Mouse (Mus musculus) midbrain, embryonic 10.5 days (tissue): ENCODE data around the gene Scamp4. TPM values are rescaled to one million over a fixed set of nuclear protein-coding genes. Genes with fewer than 3 reads are reported as not detected.

Experiments used
- DNase-seq: peaks from one replicate; pipeline ENCODE4 v3.0.0-alpha.2; 2017; ENCODE audit warnings: low spot score
- H3K27ac ChIP-seq: fragments of 300-500 bp; sonication (generic); replicated peaks from 2 replicates; pipeline ENCODE4 v1.5.1; 2016; ENCODE audit warnings: mild to moderate bottlenecking
- H3K27me3 ChIP-seq: fragments of 300-500 bp; sonication (generic); 2 replicates; pipeline ENCODE4 v1.6.1; 2016; ENCODE audit warnings: low read depth, mild to moderate bottlenecking; ENCODE audit not compliant: poor library complexity, severe bottlenecking
- H3K36me3 ChIP-seq: fragments of 300-500 bp; sonication (generic); 2 replicates; pipeline ENCODE4 v1.6.1; 2016; ENCODE audit warnings: mild to moderate bottlenecking, moderate library complexity
- H3K4me1 ChIP-seq: fragments of 300-500 bp; sonication (generic); 2 replicates; pipeline ENCODE4 v1.6.1; 2016
- H3K4me3 ChIP-seq: fragments of 300-500 bp; sonication (generic); 2 replicates; pipeline ENCODE4 v1.5.1; 2016; ENCODE audit warnings: mild to moderate bottlenecking, moderate library complexity
- H3K9me3 ChIP-seq: fragments of 300-500 bp; sonication (generic); replicated peaks from 2 replicates; pipeline ENCODE4 v1.6.1; 2016; ENCODE audit warnings: mild to moderate bottlenecking
- WGBS: fragments of 180-500 bp; shearing (Covaris S2); methylation state at CpG from one replicate; pipeline ENCODE4 v1.1.7; 2016; 5-methylcytosine and 5-hydroxymethylcytosine counted together
- polyA plus RNA-seq: library from polyadenylated mRNA; unstranded; fragments of >200 nt; fragmentation: Nextera tagmentation; extraction: Ambion mirVana; gene quantifications from 2 replicates; pipeline ENCODE4 v1.2.1, GENCODE M21; 2016

Gene Scamp4
- polyA plus RNA-seq, 1 experiment from 2014 or later, result 94.1 TPM

DNA sequence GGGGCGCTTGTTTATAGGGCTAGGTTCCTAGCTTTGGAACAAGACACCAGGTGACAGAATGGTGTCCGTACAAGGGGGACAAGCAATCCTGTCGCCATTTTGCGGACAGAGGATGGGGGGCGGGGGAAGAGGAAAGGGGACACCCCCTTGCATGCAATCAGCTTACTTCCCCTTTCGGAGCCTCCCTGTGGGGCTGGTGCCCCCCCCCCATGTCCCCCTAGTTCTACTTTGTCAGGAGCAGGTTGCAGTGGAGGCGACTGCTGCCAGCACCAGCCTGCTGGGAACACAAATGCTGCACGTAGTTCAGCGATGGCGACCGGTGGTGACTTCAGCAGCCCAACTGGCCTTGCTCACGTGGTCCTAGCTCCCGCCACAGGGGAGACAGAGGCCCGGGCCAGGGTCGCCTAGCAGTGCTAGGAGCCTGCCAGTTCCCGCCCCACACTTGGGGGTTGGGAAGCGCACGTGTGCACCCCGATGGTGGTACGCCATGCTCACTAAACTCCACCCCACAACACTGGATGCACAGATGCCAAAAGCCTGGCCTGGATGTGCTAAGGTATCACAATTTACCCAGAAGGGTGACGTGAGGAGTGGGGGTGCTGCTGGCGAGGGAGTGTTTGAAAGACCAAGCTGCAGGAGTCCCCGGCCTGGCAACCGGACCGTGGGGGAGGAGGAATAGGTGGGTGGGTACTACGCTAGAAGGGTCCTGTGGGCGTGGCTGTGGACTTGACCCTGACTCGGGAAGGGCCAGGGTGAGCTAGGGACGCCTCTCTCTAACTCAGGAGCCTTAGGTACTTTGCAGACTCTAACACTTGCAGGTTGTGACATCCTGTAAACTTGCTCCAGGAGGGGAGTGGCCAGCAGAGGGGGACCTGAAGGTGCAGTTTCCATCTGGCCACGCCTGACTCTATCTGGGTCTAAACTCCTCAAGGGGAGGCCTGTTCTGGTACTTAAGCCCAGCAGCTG, 31.5 kb upstream of the Scamp4 start:
- peaks cover 5% of the 10 kb centered on the region; the same call in 1 of the 2 replicates for H3K27me3 ChIP-seq
- no peaks in the 10 kb centered on the region for H3K9me3 ChIP-seq
- 20% methylated on average over 30 of the region's 30 CpGs for WGBS
- peak; percentile 51 for DNase-seq
- peak overlapping the region; percentile 85 for H3K27ac ChIP-seq
- peak overlapping the region; percentile 43 for H3K4me3 ChIP-seq
- peaks cover 12% of the 10 kb centered on the region for H3K36me3 ChIP-seq
- peaks cover 90% of the 10 kb centered on the region for H3K4me1 ChIP-seq

DNA sequence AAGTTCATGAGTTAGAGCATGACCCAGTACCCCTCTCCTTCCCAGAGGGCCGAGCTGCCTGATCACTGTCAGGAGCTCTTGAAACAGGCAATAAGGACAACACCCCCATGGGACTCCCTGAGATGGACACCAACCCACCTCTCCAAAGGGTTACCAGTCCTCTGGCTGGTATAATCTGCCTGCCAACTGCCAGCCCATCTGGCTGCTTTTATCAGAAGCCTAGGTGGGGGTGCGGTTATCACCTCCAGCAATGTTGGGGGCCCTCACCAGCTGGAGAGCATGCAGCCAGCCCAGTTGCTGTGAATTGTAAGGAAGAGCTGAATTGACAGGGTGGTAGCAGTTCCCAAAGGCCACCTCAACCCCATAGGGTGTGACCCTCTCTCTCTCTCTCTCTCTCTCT, 30.2 kb upstream of the Scamp4 start:
- H3K9me3 ChIP-seq, result no peaks in the 10 kb centered on the region
- no peak overlapping the region for H3K27ac ChIP-seq
- no peak for DNase-seq
- peaks cover 90% of the 10 kb centered on the region for H3K4me1 ChIP-seq
- peaks cover 5% of the 10 kb centered on the region; the same call in 1 of the 2 replicates for H3K27me3 ChIP-seq
- H3K4me3 ChIP-seq, result no peak overlapping the region
- peaks cover 12% of the 10 kb centered on the region for H3K36me3 ChIP-seq
- WGBS, result 88% methylated on average over 2 of the region's 2 CpGs

DNA sequence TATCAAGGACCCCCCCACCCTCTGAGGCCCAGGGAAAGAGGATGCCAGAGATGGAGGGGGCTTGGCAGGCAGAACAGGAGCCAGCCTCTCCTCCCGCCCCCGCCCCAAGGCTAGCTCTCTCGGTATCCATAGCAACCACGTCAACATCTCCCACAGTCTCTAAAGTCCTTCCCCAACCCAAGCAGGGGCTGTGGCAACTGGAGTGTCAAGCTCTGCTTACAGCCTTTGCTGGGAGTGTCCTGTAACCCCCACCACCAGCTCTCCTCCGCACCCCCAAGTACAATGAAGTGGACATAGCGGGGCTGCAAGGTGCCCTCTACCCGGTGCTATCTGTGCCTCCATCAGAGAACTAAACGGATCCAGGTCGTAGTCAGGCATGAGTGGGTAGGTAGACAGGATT, 28.7 kb upstream of the Scamp4 start:
- H3K27me3 ChIP-seq, result peaks cover 5% of the 10 kb centered on the region; the same call in 1 of the 2 replicates
- peaks cover 97% of the 10 kb centered on the region for H3K4me1 ChIP-seq
- H3K9me3 ChIP-seq, result no peaks in the 10 kb centered on the region
- peak overlapping the region; percentile 26; the same call in 1 of the 2 replicates for H3K4me3 ChIP-seq
- WGBS, result 59% methylated on average over 9 of the region's 9 CpGs
- H3K36me3 ChIP-seq, result peaks cover under 1% of the 10 kb centered on the region
- DNase-seq, result no peak
- H3K27ac ChIP-seq, result peak overlapping the region; percentile 10; the same call in 1 of the 2 replicates

DNA sequence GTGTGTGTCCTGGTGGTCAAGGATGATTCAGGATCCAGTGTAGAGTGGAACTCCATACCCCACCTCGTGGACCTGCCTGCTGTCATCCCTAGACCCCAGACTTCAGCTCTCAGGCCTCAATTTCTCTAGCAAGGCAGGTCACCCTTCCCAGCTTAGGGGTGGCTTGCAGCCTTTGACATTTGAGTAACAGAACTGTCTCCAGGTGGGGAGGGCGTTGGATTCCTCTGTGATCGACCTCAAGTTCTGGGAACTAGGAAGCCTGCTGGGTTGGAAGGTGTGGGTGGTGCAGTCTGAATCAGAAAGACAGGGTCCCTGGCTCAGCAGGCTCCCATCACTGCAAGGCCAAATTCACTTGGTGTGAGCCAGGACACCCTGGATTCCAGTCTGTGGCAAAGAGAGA, 27.8 kb upstream of the Scamp4 start:
- Histone ChIP-seq H3K4me1 (peaks cover 95% of the 10 kb centered on the region), H3K27ac (no peak overlapping the region), H3K4me3 (0 out of 2 replicates have a peak overlapping the region, but pooled peaks have one; percentile 82), H3K27me3 (peaks cover 5% of the 10 kb centered on the region; the same call in 1 of the 2 replicates), H3K9me3 (no peaks in the 10 kb centered on the region), H3K36me3 (no peaks in the 10 kb centered on the region)
- 82% methylated on average over 3 of the region's 3 CpGs for WGBS
- DNase-seq, result no peak

DNA sequence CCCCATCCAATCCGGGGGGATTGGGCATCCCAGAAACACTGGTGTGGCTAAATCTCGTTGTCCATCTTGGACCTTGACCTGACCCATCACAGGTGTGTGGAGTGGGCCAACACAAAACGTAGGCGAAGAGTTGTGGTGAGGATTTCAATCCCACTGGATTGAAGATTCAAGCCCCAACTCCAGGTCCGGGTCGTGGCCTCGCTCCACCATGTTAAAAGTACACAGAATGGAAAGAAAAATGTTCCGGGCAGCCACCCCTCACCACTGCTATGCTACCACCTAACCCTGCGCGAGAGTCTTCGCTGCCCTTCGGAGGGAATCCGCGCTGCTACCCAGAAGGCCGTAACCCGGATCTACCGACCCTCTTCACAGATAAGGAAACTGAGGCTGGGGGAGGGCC, 26.7 kb upstream of the Scamp4 start:
- 17% methylated on average over 17 of the region's 17 CpGs for whole genome bisulfite sequencing
- Histone ChIP-seq H3K4me3 (peak overlapping the region; percentile 82), H3K36me3 (no peaks in the 10 kb centered on the region), H3K27me3 (peaks cover 5% of the 10 kb centered on the region; the same call in 1 of the 2 replicates), H3K27ac (peak overlapping the region; percentile 87; the same call in 1 of the 2 replicates), H3K9me3 (no peaks in the 10 kb centered on the region), H3K4me1 (peaks cover 85% of the 10 kb centered on the region)
- no peak for DNase-seq

DNA sequence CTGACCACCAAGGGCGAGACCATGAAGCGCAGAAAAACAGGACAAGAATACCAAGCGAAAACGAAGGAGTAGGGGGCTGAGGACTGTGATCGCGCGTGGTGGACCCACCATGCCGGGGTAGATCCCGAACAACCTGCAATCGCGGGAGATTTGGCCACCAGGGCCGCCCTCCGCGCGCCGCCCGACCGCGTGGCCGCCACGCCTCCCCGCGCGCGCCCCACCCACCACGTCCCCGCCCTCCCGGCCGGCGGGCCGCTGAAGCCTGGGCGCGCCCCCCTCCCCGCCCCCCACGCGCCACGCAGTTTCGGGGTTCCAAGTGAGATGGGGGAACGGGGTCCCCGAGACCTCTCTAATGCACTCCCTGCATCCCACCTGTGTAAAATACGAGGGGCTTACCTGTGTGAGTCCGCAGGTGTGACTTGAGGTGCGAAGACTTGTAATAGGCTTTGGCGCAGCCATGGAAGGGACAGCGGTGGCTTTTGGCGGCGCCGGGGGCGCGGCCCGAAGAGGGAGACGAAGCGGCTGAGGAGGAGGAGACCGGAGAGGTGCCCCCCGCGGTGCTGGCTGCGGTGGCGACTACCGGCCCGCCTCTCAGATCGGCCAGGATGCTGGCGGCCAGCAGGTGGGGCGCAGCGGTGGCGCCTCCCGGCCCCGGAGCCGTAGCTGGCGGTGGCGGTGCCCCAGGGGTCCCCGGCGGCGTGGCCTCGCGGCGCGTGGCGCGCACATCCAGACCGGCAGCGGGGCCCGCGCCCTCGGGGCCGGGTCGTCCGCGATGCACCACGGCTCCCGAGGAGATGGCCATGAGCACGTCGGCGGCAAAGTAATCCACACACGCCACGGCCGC, 26.1 kb upstream of the Scamp4 start:
- no peaks in the 10 kb centered on the region for H3K36me3 ChIP-seq
- H3K4me1 ChIP-seq, result peaks cover 78% of the 10 kb centered on the region
- WGBS, result under 1% methylated on average over 96 of the region's 96 CpGs
- H3K27ac ChIP-seq, result peak overlapping the region; percentile 87
- DNase-seq, result peak; percentile 50
- no peaks in the 10 kb centered on the region for H3K9me3 ChIP-seq
- H3K27me3 ChIP-seq, result peaks cover 5% of the 10 kb centered on the region; the same call in 1 of the 2 replicates
- peak overlapping the region; percentile 82 for H3K4me3 ChIP-seq

DNA sequence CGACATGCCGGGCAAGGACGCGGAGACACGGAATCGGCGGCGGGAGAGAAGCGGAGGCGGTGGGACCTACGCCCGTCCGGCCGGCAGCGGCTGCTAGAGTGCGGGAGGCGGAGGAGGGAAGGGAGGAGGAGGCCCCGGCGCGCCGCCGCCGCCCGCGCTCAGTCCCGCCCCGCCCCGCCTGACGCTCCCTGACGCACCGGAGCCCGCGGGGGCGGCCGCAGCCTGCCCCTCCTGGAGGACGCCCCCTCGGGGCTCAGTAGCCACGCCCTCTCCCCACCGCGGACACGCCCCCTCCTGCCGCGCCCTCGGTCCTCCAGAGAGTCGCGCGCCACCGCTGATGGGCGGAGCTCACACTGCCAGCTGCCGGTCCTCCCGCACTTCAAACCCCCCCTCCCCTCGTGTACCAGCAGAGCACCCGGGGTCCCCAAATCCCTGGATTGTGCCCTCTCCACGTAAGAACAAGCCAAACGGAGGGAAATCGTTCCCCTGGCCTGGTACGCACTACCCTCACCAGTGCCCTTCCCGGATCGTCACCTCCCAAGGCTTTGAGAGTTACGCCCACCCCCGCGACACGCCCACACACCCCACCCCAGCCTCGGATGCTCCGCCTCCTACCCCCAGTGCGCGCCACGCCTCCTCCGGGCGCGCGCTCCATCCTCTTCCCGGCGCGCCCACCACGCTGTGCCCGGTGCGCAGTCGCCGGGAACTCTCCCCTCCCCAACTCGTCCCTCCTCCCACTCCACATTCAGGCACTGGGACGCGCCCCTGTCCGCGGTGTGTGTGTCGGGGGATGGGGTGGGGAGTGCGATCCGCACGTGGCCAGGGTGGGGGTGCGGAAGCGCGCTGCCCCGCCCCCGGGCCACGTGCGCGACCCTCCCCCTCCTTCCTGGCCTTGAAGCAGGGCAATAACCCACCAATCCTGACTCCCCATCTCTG, 25.2 kb upstream of the Scamp4 start, which contains the start of gene Klf16:
Gene Klf16 (minus strand): TSS at position 127 of the 936 bp plus-strand sequence.
- peak within 1 kb of the TSS; percentile 82 for H3K4me3 ChIP-seq
- peaks cover 69% of the 10 kb centered on the region for H3K4me1 ChIP-seq
- peaks cover 3% of the 10 kb centered on the region; the same call in 1 of the 2 replicates for H3K36me3 ChIP-seq
- WGBS, result 1% methylated on average over 78 of the region's 97 CpGs
- no peaks in the 10 kb centered on the region for H3K9me3 ChIP-seq
- H3K27me3 ChIP-seq, result peaks cover 5% of the 10 kb centered on the region; the same call in 1 of the 2 replicates
- peak; percentile 97 for DNase-seq
- H3K27ac ChIP-seq, result peak within 1 kb of the TSS; percentile 87

DNA sequence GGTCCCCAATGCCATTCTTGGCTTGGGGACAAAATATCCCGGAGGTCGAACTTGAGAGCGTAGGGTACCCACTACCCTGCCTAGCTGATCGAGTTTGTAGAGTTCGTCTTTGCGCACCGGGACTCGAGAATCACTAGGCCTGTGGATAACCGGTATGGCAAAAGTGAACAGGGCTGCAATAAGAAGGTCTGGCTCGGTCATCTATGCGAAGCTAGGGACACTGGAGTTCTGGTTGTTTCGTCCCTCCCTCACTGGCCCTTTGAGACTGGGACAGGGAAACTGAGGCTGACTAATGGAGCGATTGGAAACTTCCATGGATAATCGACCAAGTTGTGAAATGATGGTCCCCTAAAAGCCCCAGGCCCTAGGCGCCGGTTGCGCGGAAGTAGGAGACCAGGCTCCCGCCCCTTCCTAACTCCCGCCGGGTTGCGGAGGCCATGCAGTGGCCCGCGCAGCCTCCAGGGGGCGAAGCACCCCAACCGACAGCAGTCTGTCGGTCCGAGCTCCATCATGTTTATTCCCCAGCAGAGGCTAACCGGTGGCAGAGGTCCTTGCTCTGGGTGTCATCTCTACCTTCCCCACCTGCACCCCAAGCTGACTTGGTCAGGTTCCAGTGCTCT, 24.4 kb upstream of the Scamp4 start:
- Histone ChIP-seq H3K9me3 (no peaks in the 10 kb centered on the region), H3K27ac (peak overlapping the region; percentile 87), H3K36me3 (peaks cover 8% of the 10 kb centered on the region), H3K4me3 (peak overlapping the region; percentile 82), H3K27me3 (peaks cover 5% of the 10 kb centered on the region; the same call in 1 of the 2 replicates), H3K4me1 (peaks cover 63% of the 10 kb centered on the region)
- under 1% methylated on average over 29 of the region's 29 CpGs for WGBS
- peak; percentile 88 for DNase-seq

DNA sequence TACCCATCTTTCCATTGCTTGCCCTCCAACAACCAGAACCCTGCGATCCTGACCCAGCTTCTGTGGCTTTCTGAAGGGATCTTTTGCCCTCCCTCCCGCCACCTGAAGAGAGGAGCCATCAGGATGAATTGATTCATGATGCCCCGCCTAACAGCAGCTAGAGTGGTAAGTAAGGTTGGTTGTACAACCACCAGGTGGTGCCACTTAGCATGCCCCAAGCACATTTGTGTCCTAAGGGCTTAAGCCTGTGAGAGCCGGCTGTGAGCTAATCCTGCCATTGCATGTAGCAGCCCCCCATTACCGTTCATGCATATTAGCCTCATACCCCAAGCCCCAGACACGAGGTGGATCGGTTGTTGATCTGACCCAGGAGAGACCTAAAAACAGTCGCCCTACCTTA, 23.8 kb upstream of the Scamp4 start:
- peak overlapping the region; percentile 82 for H3K4me3 ChIP-seq
- peaks cover 60% of the 10 kb centered on the region for H3K4me1 ChIP-seq
- H3K36me3 ChIP-seq, result peaks cover 15% of the 10 kb centered on the region
- 9% methylated on average over 8 of the region's 8 CpGs for WGBS
- peak; percentile 49 for DNase-seq
- peak overlapping the region; percentile 87 for H3K27ac ChIP-seq
- peaks cover 5% of the 10 kb centered on the region; the same call in 1 of the 2 replicates for H3K27me3 ChIP-seq
- no peaks in the 10 kb centered on the region for H3K9me3 ChIP-seq

DNA sequence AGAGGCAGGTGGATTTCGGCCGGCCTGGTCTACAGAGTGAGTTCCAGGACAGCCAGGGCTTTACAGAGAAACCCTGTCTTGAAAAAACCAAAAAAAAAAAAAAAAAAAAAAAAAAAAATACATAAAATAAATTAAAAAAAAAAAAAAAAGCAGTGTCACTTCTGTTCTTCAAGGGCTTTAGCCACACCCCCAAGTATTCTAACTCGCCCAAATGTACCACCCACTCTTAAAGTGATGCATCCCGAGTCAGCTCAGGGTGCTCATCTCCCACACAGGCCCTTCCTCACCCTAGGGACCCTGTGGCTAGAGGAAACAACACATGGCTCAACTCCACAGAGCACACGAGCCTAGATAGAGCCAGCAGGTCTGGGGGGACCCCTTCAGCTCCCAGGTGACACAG, 19.6 kb upstream of the Scamp4 start:
- no peak for DNase-seq
- Histone ChIP-seq H3K36me3 (peaks cover 45% of the 10 kb centered on the region), H3K27me3 (no peaks in the 10 kb centered on the region), H3K9me3 (no peaks in the 10 kb centered on the region), H3K27ac (no peak overlapping the region), H3K4me1 (peaks cover 55% of the 10 kb centered on the region), H3K4me3 (no peak overlapping the region)
- WGBS, result 86% methylated on average over 5 of the region's 5 CpGs

DNA sequence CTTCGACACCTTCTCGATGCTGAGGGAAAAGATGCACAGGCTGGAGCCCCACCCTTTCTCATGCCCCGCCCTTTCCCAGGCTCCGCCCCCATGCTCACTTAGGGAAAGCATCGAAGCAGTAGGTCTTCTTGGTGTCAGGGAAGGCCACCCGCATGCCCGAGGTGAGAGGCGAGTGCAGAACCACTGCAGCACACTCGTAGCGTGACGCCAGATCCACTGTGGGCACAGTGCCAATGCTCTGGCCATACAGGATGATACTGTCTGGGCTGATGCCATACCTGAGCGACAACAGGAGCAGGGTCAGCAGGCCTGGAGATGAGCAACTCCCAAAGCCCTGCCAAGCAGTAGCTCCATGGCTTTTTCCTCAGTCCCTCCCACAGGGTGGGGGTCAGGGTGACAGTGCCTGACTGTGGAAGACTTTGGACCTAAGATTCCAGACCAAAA, 18.6 kb upstream of the Scamp4 start:
- Histone ChIP-seq H3K27me3 (no peaks in the 10 kb centered on the region), H3K9me3 (no peaks in the 10 kb centered on the region), H3K27ac (no peak overlapping the region), H3K36me3 (peaks cover 45% of the 10 kb centered on the region), H3K4me3 (peak overlapping the region; percentile 18; the same call in 1 of the 2 replicates), H3K4me1 (peaks cover 55% of the 10 kb centered on the region)
- no peak for DNase-seq
- 70% methylated on average over 12 of the region's 12 CpGs for WGBS
